Mouse (Mus musculus) embryo, embryonic 10.5 days (tissue): ENCODE measurements around the gene Hsd17b14.
A peak's percentile ranks its signal among the peaks of the same experiment; 100 is the strongest.

ENCODE experiments used
- DNase-seq: peaks from one replicate; pipeline ENCODE4 v3.0.0-alpha.2; 2015; ENCODE audit warnings: low spot score

Hsd17b14 gene

DNA sequence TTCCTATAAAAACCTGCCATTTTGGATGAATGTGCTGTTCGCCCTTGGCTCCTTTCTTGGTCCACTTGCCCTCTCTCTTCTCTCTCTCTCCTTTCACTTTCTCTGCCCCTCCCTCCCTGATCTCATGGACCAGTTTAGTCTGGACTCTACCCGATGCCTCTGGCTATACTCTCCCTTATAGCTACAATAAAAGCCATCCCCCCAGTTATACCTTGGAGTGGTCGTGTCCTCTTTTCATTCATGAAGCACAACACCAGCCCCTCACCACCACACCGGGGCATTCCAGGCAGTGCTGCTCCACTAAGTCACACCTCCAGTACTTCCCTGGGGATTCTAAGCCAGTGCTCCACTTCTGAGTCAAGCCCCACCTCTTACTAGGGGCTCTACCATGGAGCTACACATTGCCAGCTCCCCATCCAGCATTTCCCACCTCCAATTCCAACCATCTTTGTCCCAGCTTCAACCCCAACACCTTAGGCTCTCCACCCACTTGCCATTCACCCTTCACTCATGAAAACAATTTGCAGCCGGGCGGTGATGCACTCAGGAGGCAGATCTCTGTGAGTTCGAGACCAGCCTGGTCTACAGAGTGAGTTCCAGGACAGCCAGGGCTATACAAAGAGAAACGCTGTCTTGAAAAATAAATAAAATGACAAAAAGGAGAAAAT, 12.6 kb downstream of the Hsd17b14 start:
- DNase-seq: no peak

- DNase-seq: peak; percentile 96
Measured at GRCm38 (mm10) chr7:45567780-45568516, 13.3 kb downstream of the Hsd17b14 start.

DNA sequence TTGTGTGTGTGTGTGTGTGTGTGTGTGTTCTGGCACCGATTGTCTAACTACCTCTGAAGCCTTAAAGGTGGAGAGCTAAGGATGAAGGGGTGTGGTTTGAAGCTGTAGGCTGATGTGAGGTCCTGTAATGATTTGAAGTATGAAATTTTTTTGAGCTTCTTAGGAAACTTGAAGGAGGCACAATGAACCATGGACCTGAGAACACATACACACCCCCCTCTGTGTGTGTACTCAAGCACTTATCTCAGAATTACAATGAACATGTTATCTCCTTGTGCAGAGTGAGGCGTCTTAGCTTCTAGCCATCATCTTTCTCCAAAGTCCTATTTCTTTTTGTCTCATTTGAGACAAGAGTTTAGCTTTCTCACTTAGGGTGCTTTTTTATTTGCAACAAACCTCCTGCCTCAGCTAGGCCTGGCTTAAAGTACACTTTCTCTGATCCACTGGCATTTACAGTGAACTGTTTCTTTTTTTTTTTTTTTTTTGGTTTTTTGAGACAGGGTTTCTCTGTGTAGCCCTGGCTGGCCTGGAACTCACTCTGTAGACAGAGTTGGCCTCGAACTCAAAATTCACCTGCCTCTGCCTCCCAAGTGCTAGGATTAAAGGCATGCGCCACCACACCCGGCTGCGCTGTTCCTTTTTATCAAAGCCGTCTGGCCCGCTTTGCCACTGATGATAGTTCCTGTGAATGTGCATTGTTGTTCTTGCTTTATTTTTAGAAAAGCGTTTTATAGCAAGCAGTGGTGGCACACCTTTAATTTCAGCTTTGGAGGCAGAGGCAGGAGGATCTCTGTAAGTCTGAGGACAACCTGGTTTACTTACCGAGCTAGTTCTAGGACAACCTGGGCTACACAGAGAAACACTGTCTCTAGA, 14.1 kb downstream of the Hsd17b14 start:
- no peak for DNase-seq

DNA sequence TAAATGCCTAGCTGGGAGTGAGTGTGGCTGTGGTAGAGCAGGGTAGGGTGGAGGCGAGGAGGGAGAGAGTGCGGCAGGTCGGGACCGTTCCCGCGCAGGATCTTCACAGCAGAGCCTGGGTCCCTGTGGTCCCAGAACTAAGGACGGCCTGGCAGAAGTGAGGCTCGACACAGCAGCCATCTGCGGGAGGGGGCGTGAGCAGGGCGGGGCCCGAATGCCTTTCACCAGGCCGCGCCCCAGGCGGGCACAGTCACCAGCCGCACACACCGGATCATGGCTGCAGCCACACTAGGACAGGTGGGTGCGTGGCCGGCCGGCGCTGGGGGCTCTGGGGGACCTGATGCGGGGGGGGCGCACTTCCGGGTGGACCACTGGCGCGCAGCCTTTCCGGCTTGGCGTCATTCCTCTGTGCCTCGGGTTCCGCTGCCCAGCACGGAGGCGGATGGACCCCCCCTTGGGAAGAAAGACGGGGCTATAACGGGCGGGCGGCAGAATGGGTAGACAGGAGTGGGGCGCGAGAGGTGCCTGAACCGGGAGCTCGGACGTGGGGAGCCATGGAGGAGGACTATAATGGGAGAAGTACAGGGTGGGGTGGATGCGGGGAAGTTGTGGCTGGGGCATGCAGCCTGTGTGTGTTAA, 15.5 kb downstream of the Hsd17b14 start, which contains the start of gene Bcat2:
Gene Bcat2 (plus strand): TSS at position 51 of the 639 bp plus-strand sequence.
- peak; percentile 81 for DNase-seq

DNA sequence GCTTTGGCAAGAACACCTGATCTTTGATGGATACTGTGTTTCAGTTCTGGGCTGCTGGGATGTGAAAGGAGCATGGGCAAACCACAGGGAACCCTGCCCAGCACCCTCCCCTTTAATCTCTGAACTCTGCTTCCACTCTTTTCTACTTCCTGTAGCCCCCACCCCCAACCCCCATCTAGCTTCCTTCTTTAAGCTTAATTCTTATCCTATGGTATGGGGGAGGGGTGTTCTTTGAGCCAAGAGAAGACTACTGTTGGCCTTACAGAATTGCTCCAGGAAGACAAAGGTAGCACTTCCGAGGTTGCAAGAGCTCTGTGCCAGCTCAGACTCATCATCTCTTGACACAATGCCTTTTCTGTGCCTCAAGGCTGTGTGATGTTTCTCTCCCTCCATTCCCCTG, 17.3 kb downstream of the Hsd17b14 start:
- no peak for DNase-seq

DNA sequence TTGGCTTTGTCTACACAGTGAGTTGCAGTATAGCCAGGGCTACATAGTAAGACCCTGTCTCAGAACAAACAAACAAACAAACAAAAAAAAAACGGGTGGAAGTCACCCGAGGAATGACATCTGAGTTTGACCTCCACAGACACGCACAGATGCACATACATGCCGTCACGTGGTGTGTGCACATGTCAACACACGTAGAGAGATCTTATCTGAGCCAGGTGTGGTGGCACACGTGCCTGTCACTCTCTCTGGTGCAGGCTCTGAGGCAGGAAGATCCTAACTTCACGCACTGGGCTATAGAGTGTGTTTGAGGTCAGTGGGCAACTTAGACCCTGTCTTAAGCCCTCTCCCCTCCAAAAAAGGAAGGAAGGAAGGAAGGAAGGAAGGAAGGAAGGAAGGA, 19.3 kb downstream of the Hsd17b14 start:
- no peak for DNase-seq

DNA sequence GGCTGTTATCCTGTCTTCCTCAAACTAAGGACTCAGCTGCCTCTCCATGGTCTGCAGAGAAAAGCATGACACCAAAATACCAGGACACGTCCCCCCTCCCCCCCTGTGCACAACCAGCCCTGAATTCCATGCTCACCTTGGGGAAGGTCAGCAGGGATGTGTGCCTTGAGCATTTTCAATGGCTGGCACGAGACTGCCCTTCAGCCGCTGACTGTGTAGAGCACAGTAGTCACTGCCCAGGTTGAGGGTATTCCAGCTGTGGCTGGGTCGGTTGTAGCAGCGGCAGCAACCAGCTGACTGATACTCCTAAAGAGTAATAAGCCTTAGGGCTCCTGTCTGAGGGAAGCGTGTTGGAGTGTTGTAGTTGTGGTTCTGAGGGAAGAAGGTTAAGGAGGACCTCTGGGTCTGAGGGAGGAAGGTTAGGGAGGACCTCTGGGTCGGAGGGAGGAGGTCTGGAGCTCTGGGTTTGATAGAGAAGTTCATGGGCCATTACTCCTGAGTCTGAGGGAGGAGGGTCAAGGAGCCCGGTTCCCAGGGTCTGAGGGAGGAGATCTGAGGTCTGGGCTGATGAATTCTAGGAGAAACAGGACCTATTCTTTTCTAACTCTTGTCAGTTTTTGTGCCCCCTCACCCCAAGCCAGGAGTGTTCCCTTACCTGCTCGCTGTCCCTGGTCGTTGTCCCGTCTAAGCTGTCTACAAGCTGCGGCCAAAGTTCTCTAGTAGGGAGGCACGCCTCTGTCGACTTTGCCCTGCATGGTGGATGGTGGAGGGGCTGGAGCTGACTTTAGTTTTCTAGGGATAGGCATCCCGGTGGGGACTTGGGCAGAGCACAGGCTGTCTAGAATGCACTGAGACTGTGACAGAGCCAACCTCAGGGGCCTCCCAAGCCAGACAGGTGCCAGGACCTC, 20.0 kb downstream of the Hsd17b14 start:
- no peak for DNase-seq

DNA sequence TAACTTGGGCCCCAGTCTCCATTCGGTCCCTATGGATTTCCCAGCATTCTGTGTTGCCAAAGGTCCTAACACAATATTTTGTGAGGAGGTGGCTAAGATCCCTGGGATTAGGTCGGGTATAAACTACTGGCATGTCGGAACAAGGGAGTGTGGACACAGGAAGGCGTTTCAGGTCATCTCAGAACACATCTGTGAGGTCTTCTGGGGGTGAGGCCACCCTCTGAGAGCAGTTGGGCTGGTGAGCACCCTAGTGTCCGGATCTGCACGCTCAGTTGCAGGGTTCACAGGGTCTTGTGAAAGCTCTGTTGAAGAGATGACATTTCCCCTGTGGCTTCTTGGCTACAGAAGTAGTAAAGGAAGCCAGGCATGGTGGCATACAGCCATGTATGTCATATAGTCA, 31.2 kb downstream of the Hsd17b14 start:
- DNase-seq: no peak

GRCm38 (mm10) chr7:45587631-45588592, 33.2 kb downstream of the Hsd17b14 start:
- DNase-seq: no peak

DNA sequence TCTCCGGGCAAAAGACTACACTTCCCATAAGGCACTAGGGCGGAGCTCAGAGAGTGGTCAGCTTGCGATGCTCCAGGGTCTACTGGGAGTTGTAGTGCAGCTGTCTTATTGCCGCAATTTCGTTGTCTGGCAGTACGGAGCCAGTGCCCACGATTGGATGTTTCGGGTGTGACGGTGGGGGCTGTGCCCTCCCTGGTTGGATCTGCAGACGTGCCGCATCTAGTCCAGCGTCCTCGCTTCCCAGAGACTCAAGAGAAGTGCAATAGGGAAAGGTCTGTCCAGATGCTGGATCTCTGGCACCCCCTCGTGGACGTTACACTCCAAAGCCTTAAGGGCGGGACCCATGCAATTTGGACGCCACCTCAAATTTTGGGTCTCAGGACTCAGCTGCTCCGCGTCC, 34.5 kb downstream of the Hsd17b14 start:
- peak; percentile 96 for DNase-seq

GRCm38 (mm10) chr7:45589898-45590297, 35.2 kb downstream of the Hsd17b14 start:
- DNase-seq: no peak

DNA sequence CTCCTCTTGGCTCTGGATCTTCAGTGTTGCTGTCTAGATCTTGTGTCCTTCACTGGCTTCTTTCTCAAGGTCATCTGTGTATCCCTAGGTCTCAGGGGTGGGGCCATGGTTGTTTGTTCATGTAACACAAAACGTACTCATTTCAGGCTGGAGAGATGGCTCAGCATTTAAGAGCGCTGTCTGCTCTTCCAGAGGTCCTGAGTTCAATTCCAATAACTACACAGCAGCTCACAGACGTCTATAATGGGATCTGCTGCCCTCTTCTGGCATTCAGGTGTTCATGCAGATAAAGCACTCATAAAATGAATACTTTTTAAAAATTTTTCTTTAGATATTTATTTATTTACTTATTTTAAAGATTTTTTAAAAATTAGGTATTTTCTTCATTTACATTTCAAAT, 36.2 kb downstream of the Hsd17b14 start:
- DNase-seq: peak; percentile 35

DNA sequence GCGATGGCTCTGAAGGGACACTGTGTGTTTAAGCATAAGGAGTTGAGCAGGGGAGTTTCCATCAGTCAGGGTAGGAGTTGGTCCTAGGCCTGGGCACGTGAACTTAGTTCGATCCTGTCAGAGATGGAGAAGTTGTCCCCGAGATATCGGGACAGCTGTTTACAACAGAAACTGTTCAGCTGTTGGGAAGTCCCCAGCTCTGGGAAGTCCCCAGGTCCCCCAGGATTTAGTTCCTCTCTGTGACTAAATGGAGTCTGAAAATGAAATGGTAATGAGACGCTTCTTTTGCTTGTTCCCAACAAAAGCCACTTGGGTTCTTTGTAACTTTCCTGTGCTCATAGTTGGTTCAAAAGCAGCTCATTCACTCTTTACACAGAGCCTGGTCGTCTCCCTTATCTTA, 37.2 kb downstream of the Hsd17b14 start:
- no peak for DNase-seq

GRCm38 (mm10) chr7:45593118-45593815, 38.6 kb downstream of the Hsd17b14 start:
- DNase-seq: peak; percentile 84

DNA sequence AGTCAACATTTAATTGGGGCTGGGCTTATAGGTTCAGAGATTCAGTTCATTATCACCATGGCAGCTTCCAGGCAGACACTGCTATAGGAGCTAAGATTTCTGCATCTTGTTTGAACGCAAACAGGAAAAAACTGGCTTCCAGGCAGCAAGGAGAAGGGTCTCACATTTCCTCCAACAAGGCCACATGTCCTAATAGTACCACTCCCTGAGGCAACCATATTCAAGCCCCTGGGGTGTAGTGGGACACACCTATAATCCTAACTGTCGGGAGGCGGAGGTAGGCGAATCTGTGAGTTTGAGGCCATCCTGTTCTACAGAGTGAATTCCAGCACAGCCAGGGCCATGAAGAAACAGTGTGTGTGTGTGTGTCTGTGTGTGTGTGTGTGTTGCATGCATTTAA, 40.5 kb downstream of the Hsd17b14 start:
- DNase-seq: no peak

- DNase-seq: no peak
Measured at GRCm38 (mm10) chr7:45596107-45596506, 41.4 kb downstream of the Hsd17b14 start.

DNA sequence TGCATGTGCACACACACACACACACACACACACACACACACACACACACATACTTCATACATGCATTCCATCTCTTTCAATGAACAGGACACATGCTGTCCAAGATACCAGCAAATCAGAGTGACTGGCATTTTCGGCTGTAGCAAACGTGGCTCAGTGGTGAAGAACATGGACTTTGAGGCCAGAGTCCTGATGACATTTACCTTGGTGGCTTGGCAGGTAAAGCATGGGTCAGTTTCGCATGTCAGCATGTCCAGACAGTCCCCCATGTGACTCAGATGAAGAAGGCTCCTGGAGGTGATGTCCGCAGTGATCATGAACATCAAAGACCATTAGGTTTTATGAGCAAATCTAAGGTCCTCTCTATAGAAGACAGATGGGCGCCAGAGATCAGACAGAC, 42.3 kb downstream of the Hsd17b14 start:
- no peak for DNase-seq

- DNase-seq: no peak
Measured at GRCm38 (mm10) chr7:45597527-45597926, 42.8 kb downstream of the Hsd17b14 start.
